Mouse (Mus musculus) right cerebral cortex, adult 2 months (tissue): ENCODE data around the gene Gm15023.
"Not testable (repeated sequence)": the region's sequence is repeated elsewhere in the genome, so short reads cannot be mapped to it uniquely, and the experiment has no call there.

ENCODE experiments used
- DNase-seq, 2 experiments: peaks; one replicate each; pipeline ENCODE4 v3.0.0; 2021 to 2022; ENCODE audit warnings: low spot score in 2 of 2

Gm15023 gene

DNA sequence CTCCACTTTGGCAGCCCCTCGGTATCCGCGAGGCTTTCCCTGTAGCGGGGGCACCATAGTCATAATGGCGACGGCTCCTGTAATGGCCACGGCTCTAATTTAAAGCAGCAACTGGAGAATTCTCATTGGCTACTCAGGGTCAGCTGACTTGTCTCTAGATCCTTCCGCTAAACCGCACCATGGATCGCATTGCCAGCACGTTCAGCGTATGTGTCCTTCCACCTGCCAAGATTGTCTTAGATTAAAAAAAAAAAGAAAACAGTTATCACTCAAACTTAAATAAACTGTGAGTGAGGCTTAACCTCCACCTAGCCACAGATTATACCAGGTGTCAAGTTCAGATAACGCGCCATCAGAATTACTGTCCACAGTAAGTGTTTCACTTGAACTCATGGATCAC is at the start of gene Gm15023:
Gene Gm15023, minus strand, starts transcription at position 101 of the 400 bp plus-strand sequence.
- not testable (repeated sequence) for DNase-seq

DNA sequence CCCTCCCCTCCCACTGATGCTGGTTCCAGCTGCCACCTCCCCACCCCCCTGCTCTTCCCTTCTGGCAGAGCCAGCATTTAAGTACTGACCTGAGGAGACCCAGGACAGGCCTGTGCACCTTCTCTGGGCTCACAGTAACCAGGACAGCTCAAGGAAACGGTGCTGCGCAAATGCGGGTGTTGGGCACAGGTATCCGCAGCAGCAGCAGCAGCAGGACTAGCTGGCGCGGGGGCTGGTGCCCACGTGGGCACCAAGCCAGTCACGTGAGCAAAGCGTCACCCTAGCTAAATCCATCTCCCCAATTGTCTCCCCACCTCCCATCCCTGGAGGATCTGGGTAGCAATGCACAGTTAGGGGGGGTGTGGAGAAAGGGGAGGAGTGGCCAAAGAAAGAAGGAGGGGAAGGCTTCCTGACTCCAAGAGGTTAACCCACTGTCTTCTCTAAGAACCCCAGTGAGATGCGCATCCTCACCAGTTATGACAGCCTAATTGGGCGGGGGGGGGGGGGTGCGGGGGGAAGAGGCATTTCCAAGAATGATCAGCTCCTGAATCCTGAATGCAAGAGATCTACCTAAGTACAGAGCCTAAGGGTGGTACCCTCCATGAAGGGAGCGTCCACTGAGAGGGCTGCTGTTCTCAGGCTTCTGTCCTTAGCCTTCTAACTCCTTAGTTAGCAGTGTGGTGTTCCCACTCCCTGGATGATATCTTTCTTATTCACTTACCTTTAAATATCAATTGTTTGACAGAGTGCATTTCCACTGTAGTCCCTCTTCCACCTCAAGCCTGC is 33.2 kb upstream of the Gm15023 start, which contains the start of gene Tceal6:
Gene Tceal6, minus strand, starts transcription at position 252 of the 786 bp plus-strand sequence.
- DNase-seq: peak; percentile 30 to 35

DNA sequence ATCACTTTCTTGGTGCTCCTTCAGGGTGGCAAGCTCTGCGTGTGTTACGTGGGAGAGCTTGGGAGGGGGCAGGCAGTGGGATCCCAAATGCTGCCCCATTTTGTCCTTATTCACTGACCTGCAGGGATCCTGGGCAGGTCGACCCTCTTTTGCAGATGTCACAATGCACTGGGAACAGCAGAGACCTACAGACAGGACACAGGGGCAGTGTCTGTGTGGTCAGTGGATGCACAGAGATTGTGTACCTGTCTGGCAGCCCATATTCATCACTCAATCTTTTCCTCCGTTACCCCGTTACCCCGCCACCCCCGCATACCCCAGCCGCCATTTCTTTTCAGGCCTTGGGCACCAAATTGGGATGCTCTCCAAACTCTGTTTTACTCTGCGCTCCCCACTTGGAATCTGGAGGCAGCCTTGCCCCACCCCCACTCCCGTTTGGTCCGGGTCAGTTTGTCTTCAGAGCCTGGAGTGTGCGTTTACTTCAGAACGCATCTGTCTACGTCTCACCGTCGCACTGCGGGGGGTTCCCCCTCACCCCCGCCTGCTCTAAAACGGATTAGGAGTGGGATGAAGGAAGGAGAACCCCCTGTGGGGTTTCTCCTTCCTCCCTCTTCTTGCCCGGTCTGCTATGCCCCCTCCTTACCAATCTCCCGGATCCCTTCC is 32.5 kb upstream of the Gm15023 start:
- peak; percentile 5 to 7 for DNase-seq

DNA sequence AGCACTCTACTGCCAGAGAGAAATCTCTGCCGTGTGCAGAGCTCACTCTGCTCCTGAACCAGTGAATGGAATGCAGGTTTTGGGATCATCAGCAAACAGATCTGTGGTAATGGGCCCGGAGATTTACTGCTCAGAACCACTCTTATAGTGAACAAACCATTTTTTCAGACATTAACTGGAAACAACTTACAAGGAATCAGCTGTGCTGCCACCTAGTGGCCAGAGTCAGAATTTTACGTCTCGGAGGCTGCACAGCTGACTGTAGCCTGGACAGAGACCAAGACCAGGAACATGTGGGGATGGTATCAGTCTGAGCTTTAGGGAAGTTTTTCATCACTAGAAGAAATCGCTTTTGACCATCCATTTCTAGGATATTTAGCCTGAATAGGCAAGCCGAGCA is 12.5 kb upstream of the Gm15023 start:
- not testable (repeated sequence) for DNase-seq

DNA sequence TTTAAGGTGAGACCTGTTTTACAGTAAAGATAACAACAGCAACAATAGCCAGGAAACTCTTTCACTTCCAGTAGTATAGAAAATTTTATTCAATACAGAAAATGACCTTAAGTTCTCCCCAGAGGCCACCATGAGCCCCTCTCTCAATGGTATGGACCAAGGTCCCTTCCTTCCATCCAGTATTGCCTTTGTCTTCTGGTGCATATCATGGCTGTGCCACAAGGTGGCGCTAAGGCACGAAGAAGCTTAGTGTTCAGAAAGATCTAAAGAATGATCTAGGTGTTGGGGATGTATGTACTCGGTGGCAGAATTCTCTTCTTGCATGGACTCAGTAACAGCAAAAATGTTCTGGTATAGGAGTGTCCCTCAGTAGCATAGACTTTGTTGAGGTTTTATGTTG is 11.2 kb upstream of the Gm15023 start:
- not testable (repeated sequence) for DNase-seq
